Mouse (Mus musculus): ENCODE data around the gene Rab4a.

DNA sequence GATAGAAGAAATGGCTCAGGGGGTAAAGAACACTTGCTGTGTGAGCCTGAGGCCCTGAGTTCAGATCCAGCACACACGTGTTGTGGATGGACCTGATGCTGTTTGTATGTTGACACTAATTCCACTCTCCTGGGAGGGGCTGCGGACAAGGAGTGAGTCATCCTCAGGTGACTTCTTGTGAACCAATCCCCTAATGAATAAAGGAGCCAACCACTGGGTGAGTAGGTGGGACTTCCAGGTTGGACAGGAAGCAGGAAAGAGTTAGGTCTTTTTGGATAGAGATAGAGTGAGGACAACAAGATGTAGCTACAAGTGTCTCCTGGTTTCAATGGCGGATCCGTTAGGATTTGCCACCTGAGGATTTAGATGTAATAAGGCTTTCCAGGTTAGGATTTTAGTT is 43.6 kb downstream of the Rab4a start:
- TF ChIP-seq CTCF (IDR thresholded peaks at IDR 0.05; ENCODE audit: insufficient read depth, low read depth, low read length) = no peak
- TF ChIP-seq POLR2A (IDR thresholded peaks at IDR 0.05; ENCODE audit: insufficient read depth, low read depth, low read length) = no peak

Measured in olfactory bulb, adult 2 months (tissue).